Mouse (Mus musculus): ENCODE measurements around the gene Tmem252.

DNA sequence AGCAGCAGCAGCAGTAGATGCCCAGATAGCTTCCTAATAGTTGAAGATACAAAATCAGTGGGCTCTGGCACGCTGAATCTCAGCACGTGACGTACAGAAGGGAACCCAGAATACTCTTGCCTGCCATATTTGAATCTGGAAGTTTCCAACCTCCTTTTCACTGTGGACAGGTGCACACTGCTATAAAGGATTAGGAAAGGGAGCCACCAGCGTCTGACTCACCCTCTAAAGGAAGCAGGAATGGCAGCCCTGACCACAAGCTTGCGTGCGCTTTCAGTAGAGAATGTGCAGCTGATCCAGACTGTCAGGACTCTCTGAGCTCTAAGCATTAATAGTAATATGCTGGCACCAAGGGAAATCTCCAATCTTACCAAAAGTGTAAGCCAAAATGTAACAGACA lies 32.8 kb upstream of the Tmem252 start:
- TF ChIP-seq CTCF (IDR thresholded peaks at IDR 0.05; ENCODE audit: low read depth): no peak
- TF ChIP-seq EP300 (IDR thresholded peaks at IDR 0.05; ENCODE audit: low read depth): no peak

Measured in liver, embryonic 14.5 days (tissue).